Comparison of ENCODE assay signal across 24 mouse cellular contexts in the genomic region with DNA sequence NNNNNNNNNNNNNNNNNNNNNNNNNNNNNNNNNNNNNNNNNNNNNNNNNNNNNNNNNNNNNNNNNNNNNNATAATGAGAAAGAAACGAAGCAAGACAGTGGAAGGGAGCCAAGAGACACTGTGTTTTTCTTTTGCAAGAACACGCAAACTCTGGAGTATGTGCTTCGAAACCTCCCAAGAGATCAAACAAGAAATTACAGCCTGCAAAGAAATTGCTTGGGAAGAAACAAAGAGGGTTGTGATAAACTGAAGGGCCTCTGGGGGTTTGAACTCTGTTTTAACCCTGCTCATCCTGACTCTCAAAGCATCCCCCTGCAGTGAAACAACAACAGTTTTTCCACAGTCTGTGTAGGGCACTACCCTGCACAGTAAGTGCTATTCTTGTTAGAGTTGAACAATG.
DNase-seq lines count a peak whose midpoint lies in the region; ATAC-seq and TF ChIP-seq lines count a peak whose summit lies in the region.
"Had no signal": no experiment of that assay in that cellular context is flagged by ENCODE, and none has a peak within 500 bp of the region (broad histone marks: within the 10 kb centered on the region; RNA-seq: fewer than 3 reads in every experiment).

No protein-coding gene starts in this region.

- peak; percentile 11 for DNase-seq in gastrocnemius, adult 18-20 months (ENCODE audit: low spot score)
- DNase-seq in gastrocnemius, postnatal 14 days: no peak
- peak; percentile 3 for DNase-seq in heart, postnatal 4 days
- DNase-seq in heart, embryonic 10.5 days (ENCODE audit: low spot score): no peak
- peak; percentile 12 for DNase-seq in liver, adult 2 months (ENCODE audit: extremely low read depth, low read depth, low spot score)
- peak; percentile 8 for DNase-seq in brain, adult 2 months (ENCODE audit: low read depth, low spot score)
- no peak for DNase-seq in stomach, postnatal 0 days (ENCODE audit: low spot score)
- DNase-seq: adrenal gland, postnatal 14 days; cerebellum, adult 9-10 months; kidney, adult 9 months; kidney, postnatal 4 days; retina, postnatal 1 day; right cerebral cortex, postnatal 25 days; thymus, adult 18-20 months; thymus, postnatal 36 days had no signal

- intact Hi-C loops in gastrocnemius, postnatal 14 days (cut with DNase I; ENCODE audit: low total_unique reads): no loop called here

- no peak overlapping the region for H3K4me2 ChIP-seq in liver, embryonic 12.5 days
- H3K4me2 ChIP-seq in stomach, postnatal 0 days (replicated peaks; ENCODE audit: low read depth): no peak overlapping the region
- H3K4me2 ChIP-seq: hindbrain, embryonic 13.5 days; intestine, embryonic 15.5 days; limb, embryonic 13.5 days; liver, embryonic 15.5 days had no signal

- no peak overlapping the region for H3K27ac ChIP-seq in heart, embryonic 10.5 days
- no peak overlapping the region for H3K27ac ChIP-seq in liver, adult 2 months (replicated peaks; ENCODE audit: insufficient read depth, low read depth, low read length)
- no peak overlapping the region for H3K27ac ChIP-seq in liver, embryonic 12.5 days
- no peak overlapping the region for H3K27ac ChIP-seq in stomach, postnatal 0 days (replicated peaks)
- H3K27ac ChIP-seq: forebrain, embryonic 10.5 days; hindbrain, embryonic 13.5 days; intestine, embryonic 15.5 days; limb, embryonic 13.5 days; liver, embryonic 15.5 days; macrophage had no signal

- no peaks in the 10 kb centered on the region for H3K36me3 ChIP-seq in heart, embryonic 10.5 days
- no peaks in the 10 kb centered on the region for H3K36me3 ChIP-seq in liver, adult 2 months (ENCODE audit: control insufficient read depth, insufficient read depth, low read length)
- H3K36me3 ChIP-seq in liver, embryonic 12.5 days: no peaks in the 10 kb centered on the region
- H3K36me3 ChIP-seq in stomach, postnatal 0 days (ENCODE audit: control insufficient read depth, insufficient read depth, low read length): no peaks in the 10 kb centered on the region
- H3K36me3 ChIP-seq: forebrain, embryonic 10.5 days; hindbrain, embryonic 13.5 days; intestine, embryonic 15.5 days; limb, embryonic 13.5 days; liver, embryonic 15.5 days had no signal

- no peak overlapping the region for H3K4me3 ChIP-seq in heart, embryonic 10.5 days
- H3K4me3 ChIP-seq in liver, adult 2 months (ENCODE audit: insufficient read depth, low read depth, low read length): no peak overlapping the region
- H3K4me3 ChIP-seq in liver, embryonic 12.5 days: no peak overlapping the region
- no peak overlapping the region for H3K4me3 ChIP-seq in stomach, postnatal 0 days (ENCODE audit: low read depth, low read length)
- H3K4me3 ChIP-seq: forebrain, embryonic 10.5 days; hindbrain, embryonic 13.5 days; intestine, embryonic 15.5 days; limb, embryonic 13.5 days; liver, embryonic 15.5 days had no signal

- no peak for TF ChIP-seq POLR2A in liver, adult 2 months (IDR thresholded peaks at IDR 0.05; ENCODE audit: extremely low read depth, insufficient read depth, low read length)

- WGBS in heart, embryonic 10.5 days: 57% methylated on average over 3 of the region's 3 CpGs
- 68% methylated on average over 3 of the region's 3 CpGs for WGBS in liver, adult 2 months
- WGBS in liver, embryonic 12.5 days (ENCODE audit: insufficient replicate concordance): 56% methylated on average over 3 of the region's 3 CpGs
- 43% methylated on average over 3 of the region's 3 CpGs for WGBS in stomach, postnatal 0 days

- TF ChIP-seq EP300 in stomach, postnatal 0 days (optimal IDR thresholded peaks at IDR 0.05): no peak

- H3K9me3 ChIP-seq in heart, embryonic 10.5 days: no peaks in the 10 kb centered on the region
- no peaks in the 10 kb centered on the region for H3K9me3 ChIP-seq in liver, embryonic 12.5 days (replicated peaks)
- H3K9me3 ChIP-seq in stomach, postnatal 0 days (ENCODE audit: control insufficient read depth, low read length): no peaks in the 10 kb centered on the region
- H3K9me3 ChIP-seq: forebrain, embryonic 10.5 days; hindbrain, embryonic 13.5 days; intestine, embryonic 15.5 days; limb, embryonic 13.5 days; liver, embryonic 15.5 days had no signal

- no peaks in the 10 kb centered on the region for H3K27me3 ChIP-seq in heart, embryonic 10.5 days (ENCODE audit: insufficient read depth, poor library complexity, severe bottlenecking)
- no peaks in the 10 kb centered on the region for H3K27me3 ChIP-seq in liver, adult 2 months (ENCODE audit: control insufficient read depth, insufficient read depth, low read length)
- H3K27me3 ChIP-seq in liver, embryonic 12.5 days (replicated peaks): no peaks in the 10 kb centered on the region
- H3K27me3 ChIP-seq in stomach, postnatal 0 days (ENCODE audit: control insufficient read depth, insufficient read depth, low read length): no peaks in the 10 kb centered on the region
- H3K27me3 ChIP-seq: hindbrain, embryonic 13.5 days; intestine, embryonic 15.5 days; limb, embryonic 13.5 days; liver, embryonic 15.5 days had no signal

- no peaks in the 10 kb centered on the region for H3K4me1 ChIP-seq in heart, embryonic 10.5 days
- no peaks in the 10 kb centered on the region for H3K4me1 ChIP-seq in liver, adult 2 months (ENCODE audit: control insufficient read depth, insufficient read depth, low read length)
- no peaks in the 10 kb centered on the region for H3K4me1 ChIP-seq in liver, embryonic 12.5 days
- no peaks in the 10 kb centered on the region for H3K4me1 ChIP-seq in stomach, postnatal 0 days (replicated peaks; ENCODE audit: control insufficient read depth, insufficient read depth)
- H3K4me1 ChIP-seq: forebrain, embryonic 10.5 days; hindbrain, embryonic 13.5 days; intestine, embryonic 15.5 days; limb, embryonic 13.5 days; liver, embryonic 15.5 days had no signal

- no peak overlapping the region for H3K9ac ChIP-seq in liver, adult 2 months (ENCODE audit: low read depth, low read length)
- no peak overlapping the region for H3K9ac ChIP-seq in liver, embryonic 12.5 days
- no peak overlapping the region for H3K9ac ChIP-seq in stomach, postnatal 0 days (ENCODE audit: low read length)
- H3K9ac ChIP-seq: hindbrain, embryonic 13.5 days; intestine, embryonic 15.5 days; limb, embryonic 13.5 days; liver, embryonic 15.5 days had no signal

- no peak for TF ChIP-seq CTCF in liver, adult 2 months (IDR thresholded peaks at IDR 0.05; ENCODE audit: low read depth, low read length)
- TF ChIP-seq CTCF in stomach, postnatal 0 days (IDR thresholded peaks at IDR 0.05; ENCODE audit: low read depth): no peak

- no peak for ATAC-seq in liver, embryonic 12.5 days
- ATAC-seq in stomach, postnatal 0 days (ENCODE audit: low FRiP score, low TSS enrichment): no peak
- ATAC-seq: CD4-positive, CD25-positive, alpha-beta regulatory T cell, adult 4 months; intestine, embryonic 15.5 days; lung, postnatal 0 days had no signal

- no peaks in the 10 kb centered on the region for H3K79me2 ChIP-seq in liver, adult 2 months (ENCODE audit: control insufficient read depth, insufficient read depth, low read length)

Comparison
In these comparisons a context has a peak if more than half of its experiments do, and no peak if none do; other contexts are left out.
1. DNase-seq: peak in gastrocnemius, adult 18-20 months (single experiment), heart, postnatal 4 days (single experiment), liver, adult 2 months (single experiment) and brain, adult 2 months (single experiment); none in gastrocnemius, postnatal 14 days (single experiment), heart, embryonic 10.5 days (single experiment) and stomach, postnatal 0 days (single experiment).